Mouse (Mus musculus): ENCODE data around the gene Ppid. TPM values are rescaled to one million over a fixed set of nuclear protein-coding genes. Genes with fewer than 3 reads are reported as not detected.

The Ppid gene
- polyA plus RNA-seq, 1 experiment from 2014 or later = 91.5 TPM

DNA sequence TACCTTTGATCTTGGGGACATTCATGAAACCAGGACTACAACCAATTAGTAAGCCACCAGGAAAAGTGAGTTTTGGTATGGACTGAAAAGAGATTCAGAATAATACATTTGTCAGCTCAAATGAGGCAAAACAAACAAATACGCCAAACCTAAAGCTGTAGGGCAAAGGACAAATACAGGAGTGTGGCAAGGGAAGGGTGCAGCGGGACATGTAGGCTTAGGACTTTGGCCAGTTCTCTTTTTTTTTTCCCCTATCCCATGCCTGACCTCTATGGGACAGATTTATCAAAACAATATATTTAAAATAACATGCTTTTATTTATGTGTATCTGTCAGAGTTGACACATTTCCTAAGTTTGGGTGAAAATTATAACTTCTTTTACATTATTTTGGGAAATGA lies 18.7 kb downstream of the Ppid start:
- no peak for ATAC-seq (ENCODE audit: insufficient read depth)
- Histone ChIP-seq H3K27ac (replicated peaks) (no peak overlapping the region), H3K4me1 (replicated peaks) (no peaks in the 10 kb centered on the region), H3K4me3 (replicated peaks) (no peak overlapping the region), H3K9ac (no peak overlapping the region), H3K4me2 (no peak overlapping the region), H3K27me3 (no peaks in the 10 kb centered on the region), H3K36me3 (replicated peaks) (peaks cover 61% of the 10 kb centered on the region), H3K9me3 (replicated peaks) (no peaks in the 10 kb centered on the region)
- 70% methylated on average over 2 of the region's 2 CpGs for WGBS (ENCODE audit: insufficient replicate concordance)

DNA sequence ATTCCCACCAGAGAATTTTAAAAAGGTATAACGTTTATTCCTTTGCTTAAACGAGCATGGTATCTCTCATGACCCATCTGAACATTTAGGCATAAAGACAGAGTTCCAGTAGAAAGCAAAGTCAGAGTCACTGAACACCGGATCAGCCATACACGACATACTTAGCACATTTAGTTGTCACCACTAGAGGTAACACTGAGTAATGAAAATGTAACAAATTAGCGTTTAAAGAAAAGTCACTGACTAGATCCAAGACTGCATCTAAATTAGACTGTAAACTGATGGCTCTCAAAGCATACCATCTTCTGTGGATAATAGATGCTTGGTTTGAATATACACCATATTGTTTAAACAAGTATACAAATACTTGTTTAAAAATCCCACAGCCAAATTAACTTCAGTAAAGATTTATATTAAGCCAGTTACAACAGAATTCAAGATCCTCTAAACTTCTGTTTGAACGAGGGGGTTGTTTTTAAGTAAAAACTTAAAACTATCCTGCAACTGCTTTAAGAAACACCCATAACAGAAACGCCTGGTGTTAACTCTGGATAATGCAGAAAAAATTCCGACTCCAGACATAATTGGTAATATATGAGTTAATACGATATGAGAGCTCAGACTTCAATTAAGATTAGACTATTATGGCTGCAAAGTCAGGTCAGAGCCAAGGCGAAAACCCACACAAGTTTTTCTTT lies 36.5 kb downstream of the Ppid start:
- WGBS (ENCODE audit: insufficient replicate concordance) = 11% methylated on average over 10 of the region's 10 CpGs
- peak overlapping the region; percentile 90 for H3K4me2 ChIP-seq
- no peaks in the 10 kb centered on the region for H3K9me3 ChIP-seq (replicated peaks)
- H3K36me3 ChIP-seq (replicated peaks) = peaks cover 17% of the 10 kb centered on the region
- H3K27ac ChIP-seq (replicated peaks) = peak overlapping the region; percentile 94
- no peak for ATAC-seq (ENCODE audit: insufficient read depth)
- peaks cover 17% of the 10 kb centered on the region for H3K4me1 ChIP-seq (replicated peaks)
- peak overlapping the region; percentile 67 for H3K9ac ChIP-seq
- H3K4me3 ChIP-seq (replicated peaks) = peak overlapping the region; percentile 97
- H3K27me3 ChIP-seq = no peaks in the 10 kb centered on the region

DNA sequence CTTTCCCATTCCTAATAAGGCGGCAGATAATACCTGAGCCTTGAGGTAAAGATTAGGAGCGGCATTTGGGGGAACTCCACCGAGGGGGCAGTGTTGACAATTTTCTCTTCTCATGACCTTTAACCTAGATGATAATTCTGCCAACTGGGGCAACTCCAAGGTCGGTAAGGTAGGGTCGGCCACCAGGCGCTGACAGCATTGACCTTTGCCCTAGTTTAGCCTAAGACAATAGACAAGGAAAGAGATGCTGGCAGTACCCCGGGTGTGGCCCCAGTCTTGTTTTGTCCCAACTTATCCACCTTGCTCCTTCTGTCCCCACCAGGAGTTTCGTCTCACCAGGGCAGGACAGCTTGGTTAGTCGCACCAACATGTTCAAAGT lies 37.0 kb downstream of the Ppid start:
- Histone ChIP-seq H3K36me3 (replicated peaks) (peaks cover 19% of the 10 kb centered on the region), H3K27ac (replicated peaks) (peak overlapping the region; percentile 94), H3K9ac (peak overlapping the region; percentile 67), H3K4me1 (replicated peaks) (peaks cover 17% of the 10 kb centered on the region), H3K4me3 (replicated peaks) (peak overlapping the region; percentile 97), H3K9me3 (replicated peaks) (no peaks in the 10 kb centered on the region), H3K27me3 (no peaks in the 10 kb centered on the region), H3K4me2 (peak overlapping the region; percentile 90)
- WGBS (ENCODE audit: insufficient replicate concordance) = 0% methylated on average over 9 of the region's 9 CpGs
- peak; percentile 9 for ATAC-seq (ENCODE audit: insufficient read depth)

DNA sequence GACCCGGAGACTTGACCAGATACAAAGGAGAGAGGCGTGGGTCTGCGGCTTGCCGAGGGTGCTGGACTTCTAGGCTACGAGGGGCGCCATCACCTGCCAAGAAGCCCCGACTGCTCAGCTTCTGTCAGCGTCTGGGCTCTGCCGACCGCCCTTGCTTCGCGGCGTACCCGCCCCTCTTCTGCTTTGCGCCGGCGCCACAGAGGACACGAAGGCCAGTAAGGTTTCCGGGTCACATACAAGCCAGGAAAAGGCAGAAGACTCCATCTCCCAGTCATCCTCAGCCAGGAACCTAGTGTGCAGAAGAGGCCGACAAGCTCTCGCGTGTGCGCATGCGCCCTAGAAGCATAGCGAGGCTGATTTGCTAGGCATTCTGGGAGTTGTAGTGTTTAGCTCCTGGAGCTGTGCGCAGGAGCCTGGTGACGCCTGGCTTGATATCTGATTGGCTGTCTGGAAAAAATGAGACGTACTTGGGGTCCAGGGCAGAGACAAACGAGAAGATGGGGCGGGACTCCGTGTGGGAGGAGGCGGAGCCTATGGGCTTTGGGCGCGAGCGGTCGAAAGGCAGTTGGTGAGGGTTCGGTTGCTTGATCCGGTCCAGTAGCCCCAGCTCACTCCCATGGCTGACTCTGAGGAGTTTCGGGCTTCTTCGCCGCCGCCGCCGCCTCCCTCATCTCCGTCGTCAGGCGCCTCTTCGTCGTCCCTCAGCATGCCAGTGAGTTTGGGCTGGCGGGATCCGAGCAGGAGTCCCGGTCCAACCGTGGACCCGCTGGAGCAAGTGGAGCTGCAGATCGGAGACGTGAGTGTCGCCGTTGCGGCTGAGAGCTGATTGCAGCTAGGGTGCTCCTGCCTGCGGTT lies 37.6 kb downstream of the Ppid start, which contains the start of gene 4930579G24Rik:
4930579G24Rik (plus strand) TSS at position 519 of the 855 bp plus-strand sequence.
- Histone ChIP-seq H3K36me3 (replicated peaks) (peaks cover 25% of the 10 kb centered on the region), H3K9me3 (replicated peaks) (no peaks in the 10 kb centered on the region), H3K4me2 (peak within 1 kb of the TSS; percentile 90), H3K27ac (replicated peaks) (peak within 1 kb of the TSS; percentile 94), H3K27me3 (no peaks in the 10 kb centered on the region), H3K4me3 (replicated peaks) (peak within 1 kb of the TSS; percentile 97), H3K9ac (peak within 1 kb of the TSS; percentile 91), H3K4me1 (replicated peaks) (peaks cover 17% of the 10 kb centered on the region)
- ATAC-seq (ENCODE audit: insufficient read depth) = peak; percentile 99
- under 1% methylated on average over 60 of the region's 60 CpGs for WGBS (ENCODE audit: insufficient replicate concordance)

DNA sequence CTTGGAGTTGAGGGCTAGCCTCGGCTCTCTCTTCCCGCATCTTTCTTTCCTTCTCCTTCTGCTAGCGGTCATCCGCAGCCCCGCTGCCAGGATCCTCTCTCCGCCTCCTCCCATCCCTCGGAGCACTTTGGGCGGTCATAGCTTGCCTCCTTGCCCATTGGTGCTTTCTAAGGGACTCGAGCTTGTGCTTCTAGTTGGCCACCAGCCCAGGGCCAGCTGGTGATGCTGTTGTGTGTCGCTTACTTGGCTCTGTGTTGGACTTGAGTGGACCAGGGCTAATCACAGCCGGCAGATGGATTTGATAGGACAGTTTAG lies 38.2 kb downstream of the Ppid start, which contains the start of gene Etfdh:
Etfdh (minus strand) TSS at position 85 of the 315 bp plus-strand sequence.
- H3K9ac ChIP-seq = peak within 1 kb of the TSS; percentile 91
- no peaks in the 10 kb centered on the region for H3K27me3 ChIP-seq
- WGBS (ENCODE audit: insufficient replicate concordance) = 2% methylated on average over 11 of the region's 11 CpGs
- H3K27ac ChIP-seq (replicated peaks) = peak within 1 kb of the TSS; percentile 94
- peak; percentile 29 for ATAC-seq (ENCODE audit: insufficient read depth)
- H3K9me3 ChIP-seq (replicated peaks) = no peaks in the 10 kb centered on the region
- H3K4me2 ChIP-seq = peak within 1 kb of the TSS; percentile 90
- peak within 1 kb of the TSS; percentile 97 for H3K4me3 ChIP-seq (replicated peaks)
- peaks cover 26% of the 10 kb centered on the region for H3K36me3 ChIP-seq (replicated peaks)
- peaks cover 17% of the 10 kb centered on the region for H3K4me1 ChIP-seq (replicated peaks)

DNA sequence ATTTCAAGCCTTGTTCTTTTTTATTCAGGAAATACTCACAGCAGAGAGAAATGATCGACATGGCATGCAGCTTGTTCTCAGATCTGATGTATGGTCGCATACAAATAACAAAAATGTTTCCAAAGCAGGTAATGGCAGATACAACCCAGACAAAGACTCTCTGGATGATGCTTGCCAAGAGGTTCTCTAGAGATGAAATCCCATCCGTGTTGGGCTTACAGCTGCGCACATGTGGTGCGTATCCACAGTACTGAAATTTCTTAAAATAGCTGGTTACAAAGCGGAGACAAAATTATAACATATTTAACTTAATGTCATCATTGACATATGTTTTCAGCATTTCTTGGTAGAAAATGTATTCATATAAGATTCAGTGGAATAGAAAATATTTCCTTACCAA lies 61.0 kb downstream of the Ppid start:
- 77% methylated on average over 6 of the region's 6 CpGs for WGBS (ENCODE audit: insufficient replicate concordance)
- no peaks in the 10 kb centered on the region for H3K36me3 ChIP-seq (replicated peaks)
- no peak overlapping the region for H3K9ac ChIP-seq
- H3K4me1 ChIP-seq (replicated peaks) = no peaks in the 10 kb centered on the region
- no peak for ATAC-seq (ENCODE audit: insufficient read depth)
- no peak overlapping the region for H3K27ac ChIP-seq (replicated peaks)
- no peak overlapping the region for H3K4me3 ChIP-seq (replicated peaks)
- H3K9me3 ChIP-seq (replicated peaks) = no peaks in the 10 kb centered on the region
- no peaks in the 10 kb centered on the region for H3K27me3 ChIP-seq
- no peak overlapping the region for H3K4me2 ChIP-seq

Other genes with a start within 250 kb of the Ppid start
- 4.8 and 6.1 TPM in 2 replicates for gene Fnip2, start 23.5 kb upstream of the Ppid start, polyA plus RNA-seq (2015; fragmentation: Nextera tagmentation; extraction: Ambion mirVana)
- gene 4930579G24Rik, start 37.7 kb downstream of the Ppid start, polyA plus RNA-seq (2015; fragmentation: Nextera tagmentation; extraction: Ambion mirVana) = 15.1 and 18.0 TPM in 2 replicates
- 44.5 and 47.5 TPM in 2 replicates for gene Etfdh, start 38.2 kb downstream of the Ppid start, polyA plus RNA-seq (2015; fragmentation: Nextera tagmentation; extraction: Ambion mirVana)
- 0.02 TPM in 1 of 2 replicates, not detected in the other for gene Rxfp1, start 146.5 kb downstream of the Ppid start, polyA plus RNA-seq (2015; fragmentation: Nextera tagmentation; extraction: Ambion mirVana)